Mouse (Mus musculus) myocyte (in vitro differentiated cells): ENCODE data around the gene Mbtd1.

ENCODE experiments used
- CEBPB ChIP-seq: IDR thresholded peaks from 2 replicates; pipeline ENCODE4 v1.6.1; 2011; ENCODE audit warnings: mild to moderate bottlenecking, moderate library complexity; ENCODE audit not compliant: poor library complexity, insufficient read depth, severe bottlenecking
- MAX ChIP-seq: IDR thresholded peaks from one replicate; pipeline ENCODE4 v1.6.1; 2011; ENCODE audit warnings: low read depth, mild to moderate bottlenecking, control low read depth
- MYOG ChIP-seq, 3 experiments: IDR thresholded peaks; one replicate each; pipeline ENCODE4 v1.6.1; 2011; ENCODE audit warnings: control low read depth in 2 of 3, low read depth in 2 of 3, mild to moderate bottlenecking in 2 of 3; ENCODE audit not compliant: insufficient read length in 2 of 3, control insufficient read depth in 1 of 3, insufficient read depth in 1 of 3
- POLR2A ChIP-seq: IDR thresholded peaks from one replicate; pipeline ENCODE4 v1.6.1; 2011; ENCODE audit warnings: low read depth, mild to moderate bottlenecking, control low read depth, moderate library complexity; ENCODE audit not compliant: insufficient read length
- POLR2AphosphoS2 ChIP-seq: IDR thresholded peaks from one replicate; pipeline ENCODE4 v1.6.1; 2011; ENCODE audit warnings: low read depth, control low read depth; ENCODE audit not compliant: insufficient read length
- REST ChIP-seq: IDR thresholded peaks from one replicate; pipeline ENCODE4 v1.6.1; 2011; ENCODE audit warnings: mild to moderate bottlenecking, control low read depth, moderate library complexity; ENCODE audit not compliant: insufficient read depth, insufficient read length
- TCF12 ChIP-seq: IDR thresholded peaks from one replicate; pipeline ENCODE4 v1.6.1; 2011; ENCODE audit warnings: mild to moderate bottlenecking, control low read depth; ENCODE audit not compliant: poor library complexity, insufficient read depth, severe bottlenecking
- TCF3 ChIP-seq: IDR thresholded peaks from one replicate; pipeline ENCODE4 v1.6.1; 2011; ENCODE audit warnings: low read depth, control low read depth; ENCODE audit not compliant: insufficient read length
- USF1 ChIP-seq: IDR thresholded peaks from one replicate; pipeline ENCODE4 v1.6.1; 2011; ENCODE audit warnings: low read depth, mild to moderate bottlenecking, control low read depth, moderate library complexity

- no peak for TF ChIP-seq POLR2AphosphoS2
- no peak for TF ChIP-seq MYOG (IDR thresholded peaks at IDR 0.05; ENCODE audit: control insufficient read depth in 1 of 3, insufficient read depth in 1 of 3, insufficient read length in 2 of 3, low read depth in 2 of 3)
- TF ChIP-seq POLR2A = no peak
- no peak for TF ChIP-seq REST
- no peak for TF ChIP-seq USF1
- TF ChIP-seq TCF12 = no peak
- no peak for TF ChIP-seq MAX
- no peak for TF ChIP-seq TCF3
- no peak for TF ChIP-seq CEBPB
Measured at GRCm38 (mm10) chr11:93887080-93887447, 1.4 kb downstream of the Mbtd1 start.
